Mouse (Mus musculus) G1E (cell line): ENCODE results near the gene Fndc1.

Source experiments
- CTCF ChIP-seq: IDR thresholded peaks from 2 replicates; pipeline ENCODE4 v1.5.1; 2012; ENCODE audit warnings: low read depth, low read length, inconsistent platforms, mixed read lengths
- GATA1 ChIP-seq: IDR thresholded peaks from 2 replicates; pipeline ENCODE4 v1.6.1; 2012; ENCODE audit warnings: borderline replicate concordance, low read length, inconsistent platforms, mixed read lengths
- GATA2 ChIP-seq: IDR thresholded peaks from 2 replicates; pipeline ENCODE4 v1.6.1; 2012; ENCODE audit warnings: low read depth, low read length, inconsistent platforms, borderline replicate concordance
- POLR2AphosphoS5 ChIP-seq: IDR thresholded peaks from 2 replicates; pipeline ENCODE4 v1.6.1; 2012; ENCODE audit warnings: low read depth, low read length, inconsistent platforms; ENCODE audit not compliant: insufficient replicate concordance
- TAL1 ChIP-seq: conservative IDR thresholded peaks from 2 replicates; pipeline ENCODE4 v1.6.1; 2012; ENCODE audit warnings: low read depth, low read length, inconsistent platforms, mixed read lengths

DNA sequence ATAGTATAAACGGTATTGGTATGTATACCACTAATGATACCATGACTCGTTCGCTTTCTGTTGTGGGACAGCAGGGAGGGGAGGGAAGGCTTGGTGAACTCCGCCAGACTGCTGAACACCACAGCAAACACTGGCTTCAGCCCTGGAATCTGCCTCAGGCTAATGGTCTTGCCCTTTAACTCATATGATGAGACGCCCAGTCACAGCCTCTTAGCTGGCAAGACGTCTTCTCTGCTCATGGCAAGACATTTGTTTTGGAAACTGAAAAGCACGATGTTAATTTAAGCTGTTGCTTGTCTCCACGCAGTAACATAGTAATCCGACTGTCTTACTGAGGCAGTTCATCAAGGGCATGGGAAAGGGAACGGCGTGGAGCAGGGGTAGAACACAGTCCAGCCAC lies 72.1 kb downstream of the Fndc1 start:
- TF ChIP-seq CTCF (no peak), POLR2AphosphoS5 (no peak), TAL1 (no peak), GATA1 (no peak), GATA2 (no peak)
